Comparison of ENCODE assay signal across 15 mouse cellular contexts in the genomic region with DNA sequence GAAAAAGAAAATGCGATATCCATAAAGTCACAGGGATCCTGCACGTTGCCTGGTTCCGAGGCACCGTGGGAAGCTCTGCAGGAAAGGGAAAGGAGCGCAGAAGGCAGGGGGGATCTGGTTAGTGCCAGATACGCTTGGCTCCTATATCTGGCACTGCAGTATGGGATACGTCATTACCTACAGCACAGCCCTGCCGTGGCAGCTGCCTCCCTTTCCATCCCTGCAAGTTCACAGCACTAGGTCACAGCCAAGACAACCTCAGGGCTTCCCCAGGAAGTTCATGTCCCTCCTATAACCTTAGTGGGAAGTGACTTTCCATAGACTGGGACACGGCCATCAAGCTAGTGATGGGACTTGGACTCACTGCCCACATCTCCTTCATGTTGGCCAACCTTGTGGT. TPM values are rescaled to one million over a fixed set of nuclear protein-coding genes. Genes with fewer than 3 reads are reported as not detected.
"Had no signal": no experiment of that assay in that cellular context is flagged by ENCODE, and none has a peak within 500 bp of the region (broad histone marks: within the 10 kb centered on the region; RNA-seq: fewer than 3 reads in every experiment).

No protein-coding gene starts in this region.

- DNase-seq: kidney, adult 9 months; kidney, postnatal 36 days; lung, adult 2 months; lung, postnatal 36 days; right cerebral cortex, postnatal 14 days; thymus, adult 2 months; thymus, postnatal 25 days had no signal

- H3K27ac ChIP-seq: kidney, postnatal 0 days; limb, embryonic 10.5 days; liver, embryonic 15.5 days; midbrain, embryonic 13.5 days; stomach, embryonic 15.5 days had no signal

- H3K4me2 ChIP-seq: liver, embryonic 11.5 days; liver, embryonic 15.5 days; midbrain, embryonic 13.5 days; stomach, embryonic 15.5 days had no signal

- H3K4me1 ChIP-seq: limb, embryonic 10.5 days; midbrain, embryonic 13.5 days; stomach, embryonic 15.5 days had no signal

- H3K9me3 ChIP-seq: limb, embryonic 10.5 days; liver, embryonic 15.5 days; midbrain, embryonic 13.5 days; stomach, embryonic 15.5 days had no signal

- H3K4me3 ChIP-seq: limb, embryonic 10.5 days; liver, embryonic 15.5 days; midbrain, embryonic 13.5 days; stomach, embryonic 15.5 days had no signal

- H3K36me3 ChIP-seq: limb, embryonic 10.5 days; liver, embryonic 15.5 days; midbrain, embryonic 13.5 days; stomach, embryonic 15.5 days had no signal

- H3K9ac ChIP-seq: liver, embryonic 15.5 days; midbrain, embryonic 13.5 days; stomach, embryonic 15.5 days had no signal

- H3K27me3 ChIP-seq: liver, embryonic 15.5 days; midbrain, embryonic 13.5 days; stomach, embryonic 15.5 days had no signal

- ATAC-seq: lung, postnatal 0 days; midbrain, embryonic 13.5 days had no signal

RNA-seq across cellular contexts. Expression of gene Ina, which starts 18.4 kb away (rescaled TPM):
- total RNA-seq: megakaryocyte progenitor cell, adult 5-6 weeks had no signal
